Mouse (Mus musculus) layer of hippocampus, postnatal 14 days (tissue): ENCODE measurements around the gene Mog. TPM values are rescaled to one million over a fixed set of nuclear protein-coding genes. Genes with fewer than 3 reads are reported as not detected.

Experiments used
- total RNA-seq, 2 experiments: library from RNA; stranded (reverse); gene quantifications; 2 replicates each; pipeline ENCODE4 v1.2.3; 2021

Mog gene
- total RNA-seq, 2 experiments from 2014 or later, result 56.9 to 66.4 TPM

Other genes starting within 250 kb of the Mog start
- gene H2-M10.6, start 211.2 kb downstream of the Mog start, total RNA-seq, result not detected
- gene Trim26, start 186.3 kb downstream of the Mog start, total RNA-seq, result 10 to 100 TPM; 23.5 to 27.1 TPM
- not detected for gene Trim15, start 156.2 kb downstream of the Mog start, total RNA-seq
- not detected for gene Trim10, start 153.8 kb downstream of the Mog start, total RNA-seq
- gene Trim40, start 133.3 kb downstream of the Mog start, total RNA-seq, result not detected
- not detected for gene Trim31, start 125.3 kb downstream of the Mog start, total RNA-seq
- gene Rnf39, start 80.5 kb downstream of the Mog start, total RNA-seq, result 1 to 10 TPM; 4.2 to 4.6 TPM
- gene Ppp1r11, start 71.7 kb downstream of the Mog start, total RNA-seq, result 10 to 100 TPM; 88.6 to 96.9 TPM
- 10 to 100 TPM; 29.3 to 34.2 TPM for gene Znrd1, start 64.8 kb downstream of the Mog start, total RNA-seq
- gene Znrd1as, start 64.8 kb downstream of the Mog start, total RNA-seq, result 1 to 10 TPM; 5.6 to 5.9 TPM
- not detected for gene 2410137M14Rik, start 42.2 kb downstream of the Mog start, total RNA-seq
- gene H2-M5, start 33.9 kb downstream of the Mog start, total RNA-seq, result 1 to 10 TPM; 2.1 to 3.0 TPM
- 10 to 100 TPM; 33.4 to 34.3 TPM for gene Zfp57, start 22.2 kb downstream of the Mog start, total RNA-seq
- gene Gabbr1, start 22.6 kb upstream of the Mog start, total RNA-seq, result 100 to 1,000 TPM; 609 to 643 TPM
- under 1 TPM in 1 of 2 experiments, not detected in 1; 0.12 TPM for gene Olfr90, start 65.1 kb upstream of the Mog start, total RNA-seq
- gene Olfr91, start 74.9 kb upstream of the Mog start, total RNA-seq, result not detected
- gene Olfr92, start 96.7 kb upstream of the Mog start, total RNA-seq, result not detected
- gene Olfr93, start 138.1 kb upstream of the Mog start, total RNA-seq, result not detected
- gene Ubd, start 170.5 kb upstream of the Mog start, total RNA-seq, result not detected
- gene Olfr94, start 177.6 kb upstream of the Mog start, total RNA-seq, result not detected
- gene Olfr95, start 189.7 kb upstream of the Mog start, total RNA-seq, result not detected
- gene Olfr96, start 196.7 kb upstream of the Mog start, total RNA-seq, result not detected
- not detected for gene Olfr97, start 213.9 kb upstream of the Mog start, total RNA-seq
- not detected for gene Olfr98, start 240.4 kb upstream of the Mog start, total RNA-seq
- gene H2-M3, start 246.8 kb upstream of the Mog start, total RNA-seq, result 1 to 10 TPM; 2.2 to 2.5 TPM